Mouse (Mus musculus) midbrain, embryonic 14.5 days (tissue): ENCODE data around the gene Cttnbp2nl. TPM values are rescaled to one million over a fixed set of nuclear protein-coding genes. Genes with fewer than 3 reads are reported as not detected.
A peak's percentile ranks its signal among the peaks of the same experiment; 100 is the strongest.

ENCODE experiments used
- ATAC-seq: fragments of 200-750 bp; cut with Nextera tagmentation; 2 replicates; pipeline ENCODE4 v1.8.0; 2017; ENCODE audit warnings: moderate number of reproducible peaks, moderate library complexity; ENCODE audit not compliant: low FRiP score, low TSS enrichment
- DNase-seq: peaks from one replicate; pipeline ENCODE4 v3.0.0-alpha.2; 2015
- H3K27ac ChIP-seq: fragments of 300-500 bp; sonication (generic); replicated peaks from 2 replicates; pipeline ENCODE4 v1.5.1; 2014; ENCODE audit warnings: mild to moderate bottlenecking, low read depth, low read length, moderate library complexity
- H3K27me3 ChIP-seq: fragments of 300-500 bp; sonication (generic); 2 replicates; pipeline ENCODE4 v1.6.1; 2014; ENCODE audit warnings: low read length, control low read depth, mixed read lengths; ENCODE audit not compliant: control insufficient read depth, insufficient read depth
- H3K36me3 ChIP-seq: fragments of 300-500 bp; sonication (generic); 2 replicates; pipeline ENCODE4 v1.6.1; 2014; ENCODE audit warnings: low read length, control low read depth; ENCODE audit not compliant: control insufficient read depth, insufficient read depth
- H3K4me1 ChIP-seq: fragments of 300-500 bp; sonication (generic); 2 replicates; pipeline ENCODE4 v1.6.1; 2014; ENCODE audit warnings: mild to moderate bottlenecking, antibody characterized with exemption, low read length, control low read depth; ENCODE audit not compliant: control insufficient read depth, insufficient read depth
- H3K4me2 ChIP-seq: fragments of 300-500 bp; sonication (generic); 2 replicates; pipeline ENCODE4 v1.6.1; 2014; ENCODE audit warnings: mild to moderate bottlenecking, low read length, moderate library complexity
- H3K4me3 ChIP-seq: fragments of 300-500 bp; sonication (generic); replicated peaks from 2 replicates; pipeline ENCODE4 v1.5.1; 2014; ENCODE audit warnings: low read depth, low read length
- H3K9ac ChIP-seq: fragments of 300-500 bp; sonication (generic); replicated peaks from 2 replicates; pipeline ENCODE4 v1.6.1; 2014; ENCODE audit warnings: mild to moderate bottlenecking, low read length, moderate library complexity
- H3K9me3 ChIP-seq: fragments of 300-500 bp; sonication (generic); 2 replicates; pipeline ENCODE4 v1.6.1; 2016; ENCODE audit warnings: low read length, control low read depth, mixed read lengths; ENCODE audit not compliant: control insufficient read depth
- WGBS: fragments of 180-500 bp; shearing (Covaris S2); extraction: QIAGEN DNeasy Blood & Tissue Kit; methylation state at CpG from one replicate; pipeline ENCODE4 v1.1.7; 2014; 5-methylcytosine and 5-hydroxymethylcytosine counted together
- polyA plus RNA-seq: library from polyadenylated mRNA; unstranded; fragments of >200 nt; fragmentation: Nextera tagmentation; extraction: Ambion mirVana; gene quantifications from 2 replicates; pipeline ENCODE4 v1.2.1, GENCODE M21; 2014

The Cttnbp2nl gene
- polyA plus RNA-seq, 1 experiment from 2014 or later, result 59.7 TPM

- H3K4me1 ChIP-seq, result peaks cover 12% of the 10 kb centered on the region; the same call in 1 of the 2 replicates
- H3K9me3 ChIP-seq, result no peaks in the 10 kb centered on the region
- H3K9ac ChIP-seq, result peak within 1 kb of the TSS; percentile 47
- peak; percentile 51 for ATAC-seq
- WGBS, result under 1% methylated on average over 82 of the region's 87 CpGs
- peak; percentile 61 for DNase-seq
- H3K4me3 ChIP-seq, result peak within 1 kb of the TSS; percentile 53
- H3K36me3 ChIP-seq, result no peaks in the 10 kb centered on the region
- peaks cover 56% of the 10 kb centered on the region for H3K27me3 ChIP-seq
- H3K27ac ChIP-seq, result no peak within 1 kb of the TSS
- peak within 1 kb of the TSS; percentile 69 for H3K4me2 ChIP-seq
These were observed 91.6 kb downstream of the Cttnbp2nl start, which contains the start of gene Wnt2b for GRCm38 (mm10) chr3:104961066-104962059. Gene Wnt2b, minus strand, starts transcription at chr3:104961921.

GRCm38 (mm10) chr3:104960026-104961000 lies 92.6 kb downstream of the Cttnbp2nl start:
- DNase-seq, result no peak
- H3K9ac ChIP-seq, result no peak overlapping the region
- peaks cover 12% of the 10 kb centered on the region; the same call in 1 of the 2 replicates for H3K4me1 ChIP-seq
- H3K36me3 ChIP-seq, result no peaks in the 10 kb centered on the region; the same call in 1 of the 2 replicates
- no peak overlapping the region for H3K27ac ChIP-seq
- peaks cover 56% of the 10 kb centered on the region for H3K27me3 ChIP-seq
- no peak for ATAC-seq
- 5% methylated on average over 19 of the region's 19 CpGs for WGBS
- no peaks in the 10 kb centered on the region for H3K9me3 ChIP-seq
- H3K4me3 ChIP-seq, result no peak overlapping the region
- H3K4me2 ChIP-seq, result peak overlapping the region; percentile 4; the same call in 1 of the 2 replicates

GRCm38 (mm10) chr3:104956131-104956581 lies 96.8 kb downstream of the Cttnbp2nl start:
- H3K27ac ChIP-seq, result no peak overlapping the region
- H3K4me2 ChIP-seq, result no peak overlapping the region
- peaks cover 25% of the 10 kb centered on the region for H3K27me3 ChIP-seq
- no peaks in the 10 kb centered on the region; the same call in 1 of the 2 replicates for H3K4me1 ChIP-seq
- H3K9me3 ChIP-seq, result no peaks in the 10 kb centered on the region
- WGBS, result 91% methylated on average over 6 of the region's 6 CpGs
- H3K36me3 ChIP-seq, result peaks cover 21% of the 10 kb centered on the region; the same call in 1 of the 2 replicates
- H3K4me3 ChIP-seq, result no peak overlapping the region
- H3K9ac ChIP-seq, result no peak overlapping the region
- DNase-seq (no peak), ATAC-seq (no peak)

GRCm38 (mm10) chr3:104954551-104954950 lies 98.4 kb downstream of the Cttnbp2nl start:
- no peak for DNase-seq
- no peak overlapping the region for H3K4me3 ChIP-seq
- no peaks in the 10 kb centered on the region for H3K4me1 ChIP-seq
- H3K27ac ChIP-seq, result no peak overlapping the region
- ATAC-seq, result no peak
- no peak overlapping the region for H3K9ac ChIP-seq
- H3K36me3 ChIP-seq, result peaks cover 33% of the 10 kb centered on the region; the same call in 1 of the 2 replicates
- no peaks in the 10 kb centered on the region for H3K9me3 ChIP-seq
- no peak overlapping the region for H3K4me2 ChIP-seq
- 96% methylated on average over 15 of the region's 15 CpGs for WGBS
- peaks cover 9% of the 10 kb centered on the region; the same call in 1 of the 2 replicates for H3K27me3 ChIP-seq

GRCm38 (mm10) chr3:104954137-104954536 lies 98.8 kb downstream of the Cttnbp2nl start:
- 96% methylated on average over 3 of the region's 3 CpGs for WGBS

GRCm38 (mm10) chr3:104952891-104953670 lies 99.9 kb downstream of the Cttnbp2nl start:
- Histone ChIP-seq H3K9ac (no peak overlapping the region), H3K27ac (no peak overlapping the region), H3K9me3 (no peaks in the 10 kb centered on the region), H3K4me2 (no peak overlapping the region), H3K27me3 (no peaks in the 10 kb centered on the region), H3K36me3 (peaks cover 34% of the 10 kb centered on the region; the same call in 1 of the 2 replicates), H3K4me1 (no peaks in the 10 kb centered on the region), H3K4me3 (no peak overlapping the region)
- DNase-seq, result no peak
- ATAC-seq, result no peak
- WGBS, result 95% methylated on average over 23 of the region's 23 CpGs

More at GRCm38 (mm10) chr3:104954137-104954536, 98.8 kb downstream of the Cttnbp2nl start:
- peaks cover 33% of the 10 kb centered on the region; the same call in 1 of the 2 replicates for H3K36me3 ChIP-seq
- H3K9me3 ChIP-seq, result no peaks in the 10 kb centered on the region
- H3K4me1 ChIP-seq, result no peaks in the 10 kb centered on the region
- no peak overlapping the region for H3K27ac ChIP-seq
- peaks cover 8% of the 10 kb centered on the region; the same call in 1 of the 2 replicates for H3K27me3 ChIP-seq
- H3K4me3 ChIP-seq, result no peak overlapping the region
- H3K4me2 ChIP-seq, result no peak overlapping the region
- ATAC-seq (no peak), DNase-seq (no peak)
- no peak overlapping the region for H3K9ac ChIP-seq
